Mouse (Mus musculus): ENCODE measurements around the gene Il17a.

DNA sequence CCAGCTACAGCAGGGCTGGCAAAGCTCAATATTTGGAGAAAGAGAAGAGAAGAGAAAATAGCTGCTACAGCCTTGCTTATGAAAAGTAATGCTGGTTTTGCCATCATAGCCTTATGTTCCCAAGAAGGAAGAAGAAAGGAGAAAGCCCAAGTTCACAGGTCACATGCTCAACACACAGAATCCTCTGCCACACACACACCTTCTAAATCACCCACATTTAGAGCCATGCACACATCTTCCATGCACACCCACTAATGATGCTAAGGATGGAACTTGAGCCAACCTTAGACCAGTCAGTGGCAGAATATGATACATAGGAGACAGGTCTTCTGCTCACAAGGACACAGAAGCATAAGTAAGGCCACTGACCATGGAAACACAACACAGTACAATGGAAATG, 47.9 kb upstream of the Il17a start:
- TF ChIP-seq CTCF (IDR thresholded peaks at IDR 0.05; ENCODE audit: low read depth) (no peak), EP300 (IDR thresholded peaks at IDR 0.05; ENCODE audit: low read depth) (no peak)

Measured in heart, postnatal 0 days (tissue).